Mouse (Mus musculus) bone marrow, adult 2 months (tissue): ENCODE results near the gene Pcsk6.

ENCODE experiments used
- CTCF ChIP-seq: fragments of 200-500 bp; IDR thresholded peaks from 2 replicates; pipeline ENCODE4 v1.5.1; 2011; ENCODE audit warnings: low read length, control low read depth; ENCODE audit not compliant: control insufficient read depth, insufficient read depth
- POLR2A ChIP-seq: fragments of 200-500 bp; IDR thresholded peaks from 2 replicates; pipeline ENCODE4 v1.6.1; 2011; ENCODE audit warnings: low read depth, mild to moderate bottlenecking, control low read depth, low read length, borderline replicate concordance; ENCODE audit not compliant: control insufficient read depth

DNA sequence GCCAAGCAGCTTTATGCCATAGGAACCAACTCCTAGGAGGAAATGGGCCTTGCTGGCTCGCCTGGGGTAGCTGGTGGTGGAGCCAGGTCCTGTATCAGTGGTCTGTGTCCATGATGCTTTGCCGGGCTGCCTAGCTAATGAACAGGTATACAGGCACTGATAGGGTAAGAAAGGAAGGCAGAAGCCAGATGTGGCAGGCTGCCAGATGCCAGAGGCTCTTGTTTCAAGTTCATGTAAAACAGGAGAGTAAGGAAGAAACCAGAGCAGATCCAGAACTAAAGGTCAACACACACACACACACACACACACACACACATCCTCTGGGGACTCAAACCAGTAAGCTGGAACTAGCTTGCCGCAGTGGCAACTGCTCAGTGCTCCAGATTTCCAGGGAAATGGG lies 176.7 kb downstream of the Pcsk6 start:
- no peak for TF ChIP-seq CTCF
- no peak for TF ChIP-seq POLR2A
